Mouse (Mus musculus): ENCODE results near the gene Gm4836.
"Not testable (repeated sequence)": the region's sequence is repeated elsewhere in the genome, so short reads cannot be mapped to it uniquely, and the experiment has no call there.

Gene Gm4836

DNA sequence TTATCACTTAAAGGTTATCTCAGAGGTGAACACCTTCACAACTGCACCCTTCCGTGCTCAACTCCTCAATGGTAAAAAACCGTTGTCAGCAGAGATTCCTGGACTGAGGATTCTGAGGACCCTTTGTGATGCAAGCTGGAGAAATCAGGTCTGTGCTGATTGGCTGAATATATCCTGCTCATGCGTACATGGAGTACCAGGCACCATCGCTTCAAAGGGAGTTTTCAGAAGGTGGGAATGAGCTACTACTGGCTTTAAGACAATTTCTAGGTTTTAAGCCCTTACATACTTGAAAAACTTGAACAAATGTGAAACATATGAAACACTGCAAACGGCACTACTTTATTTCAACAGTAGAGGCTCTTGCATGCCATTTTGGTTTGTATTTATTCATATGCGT lies at the start of gene Gm4836:
Gm4836 (minus strand) TSS at position 101 of the 400 bp plus-strand sequence.
- DNase-seq (ENCODE audit: low read depth): not testable (repeated sequence)
